Mouse (Mus musculus) lung, postnatal 25 days (tissue): Measurements from ENCODE around the gene Lrrk2.
A peak's percentile ranks its signal among the peaks of the same experiment; 100 is the strongest.

Experiments
- DNase-seq: peaks from one replicate; pipeline ENCODE4 v3.0.0; 2022; ENCODE audit warnings: low spot score

The Lrrk2 gene

GRCm38 (mm10) chr15:91685880-91686563 lies 13.0 kb downstream of the Lrrk2 start:
- no peak for DNase-seq

GRCm38 (mm10) chr15:91690648-91691047 lies 17.7 kb downstream of the Lrrk2 start:
- DNase-seq: no peak

- no peak for DNase-seq
These were observed 20.1 kb downstream of the Lrrk2 start for GRCm38 (mm10) chr15:91693051-91693450.

GRCm38 (mm10) chr15:91693856-91694255 lies 20.9 kb downstream of the Lrrk2 start:
- DNase-seq: no peak

GRCm38 (mm10) chr15:91700841-91701240 lies 27.9 kb downstream of the Lrrk2 start:
- no peak for DNase-seq

GRCm38 (mm10) chr15:91702991-91703715 lies 30.2 kb downstream of the Lrrk2 start:
- peak; percentile 67 for DNase-seq

GRCm38 (mm10) chr15:91704091-91704490 lies 31.1 kb downstream of the Lrrk2 start:
- no peak for DNase-seq

- DNase-seq: no peak
These were observed 36.5 kb downstream of the Lrrk2 start for GRCm38 (mm10) chr15:91709207-91710130.

- DNase-seq: no peak
These were observed 62.4 kb downstream of the Lrrk2 start for GRCm38 (mm10) chr15:91735216-91735922.

GRCm38 (mm10) chr15:91736791-91737533 lies 64.0 kb downstream of the Lrrk2 start:
- peak; percentile 46 for DNase-seq

GRCm38 (mm10) chr15:91738808-91739207 lies 65.8 kb downstream of the Lrrk2 start:
- DNase-seq: no peak

- DNase-seq: no peak
These were observed 72.5 kb downstream of the Lrrk2 start for GRCm38 (mm10) chr15:91745501-91745900.

- peak; percentile 4 for DNase-seq
These were observed 79.1 kb downstream of the Lrrk2 start for GRCm38 (mm10) chr15:91752111-91752510.

- DNase-seq: no peak
These were observed 80.6 kb downstream of the Lrrk2 start for GRCm38 (mm10) chr15:91753378-91754080.

- peak; percentile 14 for DNase-seq
These were observed 81.6 kb downstream of the Lrrk2 start for GRCm38 (mm10) chr15:91754546-91754945.

- no peak for DNase-seq
These were observed 82.8 kb downstream of the Lrrk2 start for GRCm38 (mm10) chr15:91755756-91756155.

- DNase-seq: no peak
These were observed 99.1 kb downstream of the Lrrk2 start for GRCm38 (mm10) chr15:91772041-91772440.

GRCm38 (mm10) chr15:91779166-91779565 lies 106.2 kb downstream of the Lrrk2 start:
- no peak for DNase-seq

- DNase-seq: peak; percentile 43
These were observed 108.2 kb downstream of the Lrrk2 start for GRCm38 (mm10) chr15:91781172-91781571.

GRCm38 (mm10) chr15:91788338-91788737 lies 115.4 kb downstream of the Lrrk2 start:
- DNase-seq: no peak
